Mouse (Mus musculus) forebrain, postnatal 0 days (tissue): ENCODE results near the gene Ampd2. TPM values are rescaled to one million over a fixed set of nuclear protein-coding genes. Genes with fewer than 3 reads are reported as not detected.
A peak's percentile ranks its signal among the peaks of the same experiment; 100 is the strongest.

Source experiments
- ATAC-seq: fragments of 200-750 bp; cut with Nextera tagmentation; 2 replicates; pipeline ENCODE4 v1.8.0; 2017; ENCODE audit warnings: mild to moderate bottlenecking, moderate library complexity
- DNase-seq: peaks from one replicate; pipeline ENCODE4 v3.0.0-alpha.2; 2015
- H3K27ac ChIP-seq: fragments of 300-500 bp; sonication (generic); 2 replicates; pipeline ENCODE4 v1.5.1; 2014; ENCODE audit warnings: low read depth, mild to moderate bottlenecking, antibody characterized with exemption, low read length, moderate library complexity, mixed read lengths
- H3K27me3 ChIP-seq: fragments of 300-500 bp; sonication (generic); 2 replicates; pipeline ENCODE4 v1.6.1; 2014; ENCODE audit warnings: mild to moderate bottlenecking, low read length, mixed read lengths; ENCODE audit not compliant: insufficient read depth
- H3K36me3 ChIP-seq: fragments of 300-500 bp; sonication (generic); 2 replicates; pipeline ENCODE4 v1.6.1; 2014; ENCODE audit warnings: mild to moderate bottlenecking, moderate library complexity; ENCODE audit not compliant: insufficient read depth
- H3K4me1 ChIP-seq: fragments of 300-500 bp; sonication (generic); 2 replicates; pipeline ENCODE4 v1.6.1; 2014; ENCODE audit warnings: antibody characterized with exemption; ENCODE audit not compliant: insufficient read depth
- H3K4me2 ChIP-seq: fragments of 300-500 bp; sonication (generic); 2 replicates; pipeline ENCODE4 v1.6.1; 2014; ENCODE audit warnings: low read depth, mild to moderate bottlenecking, moderate library complexity
- H3K4me3 ChIP-seq: fragments of 300-500 bp; sonication (generic); 2 replicates; pipeline ENCODE4 v1.5.1; 2014; ENCODE audit warnings: low read depth, low read length, mixed read lengths
- H3K9ac ChIP-seq: fragments of 300-500 bp; sonication (generic); 2 replicates; pipeline ENCODE4 v1.6.1; 2014; ENCODE audit warnings: mild to moderate bottlenecking
- H3K9me3 ChIP-seq: fragments of 300-500 bp; sonication (generic); 2 replicates; pipeline ENCODE4 v1.6.1; 2016; ENCODE audit warnings: low read length
- CTCF ChIP-seq: sonication (generic); IDR thresholded peaks from 2 replicates; pipeline ENCODE4 v1.5.1; 2016; ENCODE audit warnings: antibody characterized with exemption, control low read depth, low read depth
- WGBS: fragments of 180-500 bp; shearing (Covaris S2); extraction: QIAGEN DNeasy Blood & Tissue Kit; methylation state at CpG from one replicate; pipeline ENCODE4 v1.1.7; 2014; 5-methylcytosine and 5-hydroxymethylcytosine counted together
- polyA plus RNA-seq: library from polyadenylated mRNA; unstranded; fragments of >200 nt; fragmentation: Nextera tagmentation; extraction: Ambion mirVana; gene quantifications from 2 replicates; pipeline ENCODE4 v1.2.1, GENCODE M21; 2015
- total RNA-seq: library from RNA; depleted of rRNA; stranded (reverse); fragments of >200 nt; gene quantifications from 2 replicates; pipeline ENCODE4 v1.2.3, GENCODE M21; 2014

The Ampd2 gene
- total and polyA plus RNA-seq, 2 experiments from 2014 or later = 46.6 to 47.0 TPM

GRCm38 (mm10) chr3:108070295-108071293, 15.9 kb downstream of the Ampd2 start:
- WGBS = 65% methylated on average over 10 of the region's 10 CpGs
- no peak for ATAC-seq

DNA sequence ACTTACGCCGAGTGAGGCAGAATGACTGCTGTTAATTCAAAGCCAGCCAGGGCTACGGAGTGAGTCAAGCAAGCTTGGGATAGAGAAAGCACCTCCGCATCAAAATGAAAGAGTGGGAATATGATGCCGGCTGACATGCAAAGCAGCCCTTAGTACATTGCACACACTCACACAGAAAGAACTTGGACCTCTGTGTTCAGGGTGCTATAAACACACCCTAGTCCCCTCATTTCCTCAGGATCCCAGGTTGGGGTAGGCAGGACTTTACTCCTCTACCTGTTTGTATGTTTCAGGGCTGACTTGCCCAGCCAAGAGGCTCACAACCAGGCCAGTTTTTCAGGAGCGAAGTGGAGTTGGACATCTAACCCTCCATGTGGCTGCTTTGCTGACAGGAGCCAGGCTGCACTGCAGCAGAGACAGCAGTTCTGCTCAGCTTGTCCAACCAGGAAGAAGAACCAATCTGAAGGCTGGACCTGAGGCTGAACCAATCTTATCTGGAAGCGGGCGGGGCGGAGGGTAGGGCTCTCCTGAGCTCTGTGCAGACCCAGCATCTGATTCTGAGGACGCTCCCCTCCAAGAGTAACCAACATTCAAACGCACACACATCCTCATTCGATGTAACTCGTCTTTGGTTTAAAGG, 17.1 kb downstream of the Ampd2 start:
- TF ChIP-seq CTCF = no peak
- no peak overlapping the region for H3K4me3 ChIP-seq
- DNase-seq = no peak
- no peak overlapping the region for H3K27ac ChIP-seq
- no peak overlapping the region for H3K4me2 ChIP-seq
- no peak overlapping the region for H3K9ac ChIP-seq
- no peak for ATAC-seq
- H3K4me1 ChIP-seq = no peaks in the 10 kb centered on the region
- H3K9me3 ChIP-seq = no peaks in the 10 kb centered on the region
- WGBS = 82% methylated on average over 13 of the region's 13 CpGs
- H3K27me3 ChIP-seq = no peaks in the 10 kb centered on the region
- H3K36me3 ChIP-seq = no peaks in the 10 kb centered on the region; the same call in 1 of the 2 replicates

More at GRCm38 (mm10) chr3:108070295-108071293, 15.9 kb downstream of the Ampd2 start:
- TF ChIP-seq CTCF = peak; percentile 70
- H3K27ac ChIP-seq = no peak overlapping the region
- no peaks in the 10 kb centered on the region for H3K27me3 ChIP-seq
- H3K9me3 ChIP-seq = no peaks in the 10 kb centered on the region
- H3K4me3 ChIP-seq = no peak overlapping the region
- H3K9ac ChIP-seq = no peak overlapping the region
- no peak for DNase-seq
- no peaks in the 10 kb centered on the region for H3K4me1 ChIP-seq
- H3K4me2 ChIP-seq = no peak overlapping the region
- peaks cover 11% of the 10 kb centered on the region for H3K36me3 ChIP-seq

GRCm38 (mm10) chr3:108068826-108069225, 17.6 kb downstream of the Ampd2 start:
- ATAC-seq (no peak), DNase-seq (no peak)
- no peak overlapping the region for H3K4me2 ChIP-seq
- H3K9me3 ChIP-seq = no peaks in the 10 kb centered on the region
- no peaks in the 10 kb centered on the region for H3K4me1 ChIP-seq
- TF ChIP-seq CTCF = no peak
- H3K27ac ChIP-seq = no peak overlapping the region
- no peaks in the 10 kb centered on the region for H3K27me3 ChIP-seq
- no peak overlapping the region for H3K4me3 ChIP-seq
- 46% methylated on average over 1 of the region's 1 CpGs for WGBS
- H3K9ac ChIP-seq = no peak overlapping the region
- no peaks in the 10 kb centered on the region; the same call in 1 of the 2 replicates for H3K36me3 ChIP-seq

GRCm38 (mm10) chr3:108067370-108067934, 19.0 kb downstream of the Ampd2 start:
- Histone ChIP-seq H3K4me2 (no peak overlapping the region), H3K27ac (no peak overlapping the region), H3K4me3 (no peak overlapping the region), H3K9ac (no peak overlapping the region), H3K4me1 (no peaks in the 10 kb centered on the region), H3K9me3 (no peaks in the 10 kb centered on the region), H3K36me3 (no peaks in the 10 kb centered on the region; the same call in 1 of the 2 replicates), H3K27me3 (no peaks in the 10 kb centered on the region)
- no peak for TF ChIP-seq CTCF
- no peak for ATAC-seq
- WGBS = 69% methylated on average over 6 of the region's 6 CpGs
- no peak for DNase-seq

- H3K4me2 ChIP-seq = no peak overlapping the region
- WGBS = 82% methylated on average over 9 of the region's 9 CpGs
- no peak overlapping the region for H3K27ac ChIP-seq
- DNase-seq = no peak
- no peaks in the 10 kb centered on the region for H3K36me3 ChIP-seq
- no peaks in the 10 kb centered on the region for H3K9me3 ChIP-seq
- no peaks in the 10 kb centered on the region for H3K4me1 ChIP-seq
- no peak overlapping the region for H3K4me3 ChIP-seq
- no peak for ATAC-seq
- no peak for TF ChIP-seq CTCF
- no peak overlapping the region for H3K9ac ChIP-seq
- no peaks in the 10 kb centered on the region for H3K27me3 ChIP-seq
Observed at GRCm38 (mm10) chr3:108065551-108065950, 20.9 kb downstream of the Ampd2 start.

DNA sequence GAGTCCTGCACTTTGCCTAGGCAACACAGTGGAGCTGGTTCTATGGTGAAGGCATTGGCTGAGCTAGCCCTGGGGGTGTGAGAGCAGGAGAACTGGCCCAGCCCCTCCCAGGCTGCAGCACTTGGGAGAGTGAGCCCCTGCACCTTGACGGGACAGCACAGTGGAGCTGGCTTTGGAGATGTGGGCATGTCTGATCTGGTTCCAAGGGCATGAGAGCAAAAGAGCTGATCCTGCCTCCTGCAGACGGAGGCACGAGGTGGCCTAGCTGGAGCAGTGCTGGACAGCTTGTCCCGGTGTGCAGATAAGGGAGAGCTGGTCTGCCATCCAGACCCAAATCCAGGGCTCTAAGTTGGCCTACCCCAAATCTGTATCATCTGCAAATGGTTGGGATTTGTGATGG, 21.8 kb downstream of the Ampd2 start:
- no peaks in the 10 kb centered on the region for H3K4me1 ChIP-seq
- no peak for TF ChIP-seq CTCF
- no peak overlapping the region for H3K9ac ChIP-seq
- H3K4me3 ChIP-seq = no peak overlapping the region
- H3K9me3 ChIP-seq = no peaks in the 10 kb centered on the region
- ATAC-seq (no peak), DNase-seq (no peak)
- no peak overlapping the region for H3K27ac ChIP-seq
- no peaks in the 10 kb centered on the region for H3K36me3 ChIP-seq
- no peaks in the 10 kb centered on the region for H3K27me3 ChIP-seq
- WGBS = 74% methylated on average over 4 of the region's 4 CpGs
- H3K4me2 ChIP-seq = no peak overlapping the region

GRCm38 (mm10) chr3:108062648-108063047, 23.8 kb downstream of the Ampd2 start:
- H3K27me3 ChIP-seq = no peaks in the 10 kb centered on the region
- no peaks in the 10 kb centered on the region for H3K9me3 ChIP-seq
- DNase-seq = no peak
- no peak overlapping the region for H3K4me3 ChIP-seq
- no peak overlapping the region for H3K9ac ChIP-seq
- TF ChIP-seq CTCF = no peak
- H3K4me1 ChIP-seq = no peaks in the 10 kb centered on the region
- H3K4me2 ChIP-seq = no peak overlapping the region
- no peaks in the 10 kb centered on the region for H3K36me3 ChIP-seq
- ATAC-seq = no peak
- H3K27ac ChIP-seq = no peak overlapping the region
- 70% methylated on average over 8 of the region's 8 CpGs for WGBS
